Mouse (Mus musculus) cerebellum, adult 2 months (tissue): ENCODE measurements around the gene Nipsnap2. TPM values are rescaled to one million over a fixed set of nuclear protein-coding genes. Genes with fewer than 3 reads are reported as not detected.

Experiments
- DNase-seq, 2 experiments: peaks; one replicate each; pipeline ENCODE4 v3.0.0; 2021
- H3K27ac ChIP-seq: fragments of 200-500 bp; 2 replicates; pipeline ENCODE4 v1.5.1; 2012; ENCODE audit warnings: low read length, control low read depth, inconsistent platforms; ENCODE audit not compliant: insufficient read depth
- H3K27me3 ChIP-seq: fragments of 200-500 bp; 2 replicates; pipeline ENCODE4 v1.6.1; 2012; ENCODE audit warnings: inconsistent platforms, mild to moderate bottlenecking, low read length, moderate library complexity; ENCODE audit not compliant: control insufficient read depth, insufficient read depth
- H3K4me1 ChIP-seq: fragments of 200-500 bp; 2 replicates; pipeline ENCODE4 v1.6.1; 2011; ENCODE audit warnings: low read length; ENCODE audit not compliant: control insufficient read depth, insufficient read depth
- H3K4me3 ChIP-seq: fragments of 200-500 bp; replicated peaks from 2 replicates; pipeline ENCODE3; 2011; ENCODE audit warnings: mild to moderate bottlenecking, low read depth, low read length, control low read depth; ENCODE audit not compliant: insufficient read depth
- CTCF ChIP-seq: fragments of 200-500 bp; IDR thresholded peaks from 2 replicates; pipeline ENCODE4 v1.5.1; 2011; ENCODE audit warnings: low read depth, mild to moderate bottlenecking, control low read depth, low read length, moderate library complexity, borderline replicate concordance; ENCODE audit not compliant: insufficient read depth
- POLR2A ChIP-seq: fragments of 200-500 bp; IDR thresholded peaks from 2 replicates; pipeline ENCODE4 v1.6.1; 2011; ENCODE audit warnings: low read length, control low read depth, borderline replicate concordance; ENCODE audit not compliant: insufficient read depth
- WGBS: fragments of 180-500 bp; shearing (Covaris S2); methylation state at CpG from one replicate; pipeline ENCODE4 v1.1.7; 2018; 5-methylcytosine and 5-hydroxymethylcytosine counted together
- polyA plus RNA-seq: library from polyadenylated mRNA; depleted of rRNA; stranded (reverse); fragments of >200 nt; gene quantifications from 2 replicates; pipeline ENCODE4 v1.2.3, GENCODE M21; 2012

Gene Nipsnap2
- polyA plus RNA-seq, 1 experiment = 137 TPM

DNA sequence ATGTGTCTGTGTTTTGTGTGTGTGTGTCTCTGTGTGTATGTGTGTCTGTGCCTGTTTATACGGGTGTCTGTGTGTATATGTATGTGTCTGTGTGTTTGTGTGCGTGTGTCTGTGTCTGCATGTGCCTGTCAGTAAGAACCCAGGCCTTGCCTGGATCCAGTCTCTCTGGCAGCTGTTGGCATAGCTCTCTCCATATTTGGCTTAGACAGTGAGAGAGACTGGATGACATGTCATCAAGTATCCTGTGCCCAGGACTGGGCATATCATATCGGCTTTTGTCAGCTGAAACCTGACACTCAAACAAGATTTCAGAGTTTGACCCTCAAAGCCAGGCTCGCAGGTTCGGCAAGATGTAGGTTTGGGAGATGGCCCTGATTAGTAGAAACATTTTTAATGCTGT lies 6.2 kb downstream of the Nipsnap2 start:
- Histone ChIP-seq H3K27me3 (no peaks in the 10 kb centered on the region), H3K27ac (peak overlapping the region; percentile 93), H3K4me3 (no peak overlapping the region), H3K4me1 (peaks cover 24% of the 10 kb centered on the region)
- DNase-seq = peak; percentile 42 to 51
- WGBS = 56% methylated on average over 5 of the region's 5 CpGs
- no peak for TF ChIP-seq CTCF
- no peak for TF ChIP-seq POLR2A

DNA sequence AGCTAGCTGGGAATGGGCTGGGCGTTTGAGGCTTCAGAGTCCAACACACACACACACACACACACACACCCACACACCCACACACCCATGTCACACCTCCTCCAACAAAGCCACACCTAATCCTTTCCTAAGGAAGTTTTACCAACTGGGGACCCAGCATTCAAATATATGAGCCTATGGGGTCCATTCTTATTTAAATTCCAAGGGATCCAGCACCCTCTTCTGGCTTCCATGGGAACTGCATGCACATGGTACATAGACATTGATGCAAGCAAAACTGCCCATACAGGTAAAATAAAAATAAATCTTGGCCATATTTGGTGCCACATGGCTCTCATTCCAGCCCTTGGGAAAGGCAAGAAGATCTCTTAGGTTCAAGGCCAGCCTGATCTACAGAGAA lies 16.1 kb downstream of the Nipsnap2 start:
- 83% methylated on average over 1 of the region's 1 CpGs for WGBS
- Histone ChIP-seq H3K27me3 (no peaks in the 10 kb centered on the region), H3K4me1 (no peaks in the 10 kb centered on the region), H3K4me3 (no peak overlapping the region), H3K27ac (no peak overlapping the region)
- no peak for TF ChIP-seq POLR2A
- TF ChIP-seq CTCF = peak; percentile 30; the same call in 1 of the 2 replicates
- peak in 1 of 2 experiments; percentile 30 for DNase-seq

DNA sequence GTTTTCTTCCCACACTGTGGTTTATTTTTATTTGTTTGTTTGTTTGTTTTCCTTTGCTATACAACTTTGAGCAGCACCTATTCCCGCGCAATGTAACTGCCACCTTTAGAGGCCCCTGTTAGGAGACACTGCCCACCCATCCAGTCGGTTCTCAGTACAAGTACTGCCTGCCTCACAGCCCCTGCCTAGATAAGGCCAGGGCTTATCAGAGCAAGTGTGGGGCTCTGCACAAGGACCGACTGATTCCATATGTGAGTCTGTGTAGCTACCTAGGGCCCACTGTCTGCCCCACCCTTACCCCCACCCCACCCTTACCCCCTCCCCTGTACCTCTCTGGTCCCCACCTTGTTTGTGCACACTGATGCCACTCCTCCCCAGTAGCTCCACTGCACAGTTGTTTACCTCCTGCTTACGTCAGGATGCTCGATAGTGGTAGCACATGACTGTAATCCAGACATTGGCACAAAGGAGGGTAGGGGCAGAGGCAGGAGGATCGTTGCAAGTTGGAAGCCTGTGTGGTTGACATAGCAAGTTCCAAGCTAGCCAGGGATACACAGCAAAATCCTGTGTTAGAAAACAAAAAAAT lies 18.1 kb downstream of the Nipsnap2 start:
- TF ChIP-seq POLR2A (no peak), CTCF (no peak)
- 89% methylated on average over 7 of the region's 7 CpGs for WGBS

DNA sequence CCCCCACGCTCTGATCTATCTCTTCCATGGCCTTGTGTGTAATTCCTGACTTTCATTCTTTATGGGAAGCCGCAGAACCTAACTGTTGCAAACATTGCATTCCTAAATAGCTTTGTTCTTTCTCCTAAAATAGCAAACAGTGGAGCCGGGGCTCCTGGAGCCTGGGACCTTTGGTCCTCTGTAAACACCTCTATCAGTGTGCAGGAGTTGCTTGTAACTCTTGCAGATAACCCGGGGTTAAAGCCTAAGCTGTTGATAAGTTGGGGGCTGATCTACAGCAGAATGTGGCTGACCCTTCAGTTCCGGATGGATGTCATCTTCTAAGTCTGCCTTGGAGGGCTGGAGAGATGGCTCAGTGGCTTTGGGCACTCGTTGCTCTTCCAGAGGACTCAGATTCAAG lies 19.2 kb downstream of the Nipsnap2 start:
- DNase-seq = no peak
- H3K27ac ChIP-seq = no peak overlapping the region
- whole genome bisulfite sequencing = 88% methylated on average over 6 of the region's 6 CpGs

More for the DNA sequence above, 18.1 kb downstream of the Nipsnap2 start:
- no peak overlapping the region for H3K27ac ChIP-seq
- no peak for DNase-seq
- no peak overlapping the region for H3K4me3 ChIP-seq
- H3K4me1 ChIP-seq = no peaks in the 10 kb centered on the region
- H3K27me3 ChIP-seq = no peaks in the 10 kb centered on the region

DNA sequence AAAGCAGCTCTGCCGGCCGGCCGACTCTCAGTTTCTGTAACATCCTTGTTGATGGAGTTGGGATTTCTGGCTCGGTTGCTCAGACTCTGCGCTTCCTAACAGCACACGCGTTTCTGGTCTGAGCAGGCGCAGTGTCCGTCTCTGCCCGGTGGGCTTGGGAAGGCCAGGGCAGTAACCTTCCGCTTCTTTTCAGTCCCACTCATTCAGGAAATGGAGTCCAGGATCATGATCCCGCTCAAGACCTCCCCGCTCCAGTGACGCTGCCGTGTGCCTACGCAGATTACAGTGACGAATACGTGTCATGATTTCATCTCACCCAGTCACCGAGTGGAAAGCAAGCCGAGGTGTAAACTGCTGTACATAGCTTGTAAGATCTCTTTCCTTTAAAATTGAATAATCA lies 32.0 kb downstream of the Nipsnap2 start:
- 95% methylated on average over 20 of the region's 20 CpGs for WGBS
- no peak overlapping the region for H3K27ac ChIP-seq
- no peak for TF ChIP-seq POLR2A
- DNase-seq = no peak
- no peak overlapping the region for H3K4me3 ChIP-seq
- no peaks in the 10 kb centered on the region for H3K4me1 ChIP-seq
- H3K27me3 ChIP-seq = no peaks in the 10 kb centered on the region

More for the DNA sequence above, 19.2 kb downstream of the Nipsnap2 start:
- TF ChIP-seq POLR2A (no peak), CTCF (no peak)
- Histone ChIP-seq H3K27me3 (no peaks in the 10 kb centered on the region), H3K4me3 (no peak overlapping the region), H3K4me1 (no peaks in the 10 kb centered on the region)

DNA sequence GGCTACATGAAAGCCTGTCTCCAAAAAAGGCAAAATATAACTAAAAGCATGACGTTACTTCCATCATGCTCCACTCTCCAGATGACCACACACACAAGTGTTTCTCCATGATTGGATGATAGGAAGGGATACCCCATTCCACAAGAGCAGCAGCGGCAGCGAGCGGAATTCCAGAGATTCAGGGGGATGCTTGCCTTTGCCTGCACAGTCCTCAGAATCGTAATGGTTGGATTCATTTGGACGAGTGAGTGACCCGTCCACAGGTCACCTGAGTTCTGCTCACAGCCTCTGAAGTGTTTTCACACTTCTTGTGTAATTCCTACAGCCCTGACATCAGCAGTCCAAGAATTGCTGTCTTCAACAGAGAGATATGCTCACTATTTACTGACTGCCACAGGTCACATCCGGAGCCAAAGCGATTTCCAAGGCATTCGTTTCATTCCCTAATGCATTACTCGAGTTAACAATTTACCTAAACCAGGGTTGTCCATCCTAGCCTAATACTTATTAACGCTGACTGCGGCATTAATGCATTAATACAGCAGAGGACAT lies 35.1 kb downstream of the Nipsnap2 start:
- H3K27ac ChIP-seq = no peak overlapping the region
- no peaks in the 10 kb centered on the region for H3K4me1 ChIP-seq
- WGBS = 91% methylated on average over 13 of the region's 13 CpGs
- DNase-seq = no peak
- H3K27me3 ChIP-seq = no peaks in the 10 kb centered on the region
- no peak overlapping the region for H3K4me3 ChIP-seq
- TF ChIP-seq POLR2A (no peak), CTCF (no peak)

DNA sequence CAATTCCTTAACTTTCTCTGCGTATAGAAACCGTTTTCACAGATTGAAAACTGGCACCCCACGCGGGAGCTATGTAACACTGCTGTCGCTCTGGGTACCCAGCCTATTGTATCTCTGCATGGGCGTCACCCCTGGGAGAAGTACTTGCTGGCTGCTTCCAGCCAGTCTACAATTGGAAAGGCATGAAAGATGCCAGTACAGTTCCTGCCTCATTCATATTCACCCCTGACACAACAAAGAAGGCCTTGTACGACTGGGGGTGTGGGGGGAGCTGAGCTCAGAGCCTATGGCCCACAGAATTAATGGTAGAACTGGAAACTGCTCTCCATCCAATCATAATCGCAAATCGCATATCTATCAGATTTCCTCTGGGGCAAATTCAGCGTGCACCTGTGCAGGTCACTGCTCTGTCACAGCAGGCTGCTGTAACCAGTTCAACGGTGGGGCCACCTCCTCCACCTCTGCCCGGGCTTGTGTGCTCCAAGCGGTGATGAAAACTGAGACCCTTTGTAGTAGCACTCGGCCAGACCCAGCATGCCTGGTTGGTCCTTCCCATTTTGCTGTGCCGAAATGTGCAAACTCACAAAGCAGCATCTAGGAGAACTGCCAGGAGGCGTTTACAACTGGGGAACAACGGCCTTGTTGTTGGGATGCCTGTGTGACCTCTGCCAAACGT lies 37.1 kb downstream of the Nipsnap2 start:
- no peak overlapping the region for H3K4me3 ChIP-seq
- DNase-seq = peak in 1 of 2 experiments; percentile 42
- TF ChIP-seq POLR2A (no peak), CTCF (no peak)
- H3K27me3 ChIP-seq = no peaks in the 10 kb centered on the region
- peak overlapping the region; percentile 25; the same call in 1 of the 2 replicates for H3K27ac ChIP-seq
- 34% methylated on average over 18 of the region's 18 CpGs for WGBS
- H3K4me1 ChIP-seq = no peaks in the 10 kb centered on the region

DNA sequence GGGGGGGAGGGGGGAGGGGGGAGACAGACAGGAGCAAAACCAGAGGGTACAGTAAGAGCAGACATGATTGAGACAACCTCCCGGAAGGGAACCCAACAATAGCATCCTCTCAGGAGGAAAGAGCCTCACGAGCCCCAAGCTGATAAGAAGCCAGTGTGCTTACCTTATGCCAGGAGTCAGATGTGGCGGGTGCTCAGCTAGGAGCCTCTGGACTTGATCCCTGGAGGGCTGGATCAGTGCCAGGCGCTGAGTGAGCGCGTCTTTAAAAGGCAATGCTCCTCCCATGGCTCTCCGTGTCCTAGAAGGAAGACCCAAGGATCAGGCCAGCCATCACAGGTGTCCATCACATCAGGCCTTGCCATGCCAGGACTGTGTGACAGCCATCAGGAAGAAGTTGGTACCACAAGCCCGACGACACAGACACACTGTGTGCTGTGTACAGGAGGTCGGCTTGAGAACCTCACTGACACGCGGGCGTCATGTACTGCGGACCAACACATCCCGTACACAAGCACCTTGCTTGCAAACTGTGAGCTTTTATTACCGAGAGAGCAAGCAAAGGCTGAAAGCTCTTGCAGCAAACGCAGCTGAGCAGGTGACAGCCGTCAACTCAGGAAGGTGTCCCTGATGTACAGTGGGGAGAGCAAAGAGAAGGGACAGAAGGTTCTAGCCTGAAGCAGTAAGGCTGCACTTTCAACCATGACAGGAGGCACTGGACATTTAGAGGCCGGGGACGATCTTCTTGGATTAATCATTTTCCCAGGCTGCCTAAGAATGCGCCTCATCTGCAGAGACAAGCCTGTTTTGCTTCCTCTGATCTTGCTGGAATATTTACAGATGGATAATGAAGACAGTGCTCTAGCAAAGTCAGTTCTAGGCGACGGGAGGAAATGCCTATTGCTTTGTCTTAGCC lies 45.8 kb downstream of the Nipsnap2 start:
- Histone ChIP-seq H3K4me1 (no peaks in the 10 kb centered on the region), H3K27me3 (no peaks in the 10 kb centered on the region), H3K27ac (no peak overlapping the region), H3K4me3 (no peak overlapping the region)
- no peak for TF ChIP-seq POLR2A
- TF ChIP-seq CTCF = no peak
- no peak for DNase-seq
- WGBS = 80% methylated on average over 23 of the region's 23 CpGs
